Mouse (Mus musculus) ES-Bruce4 (cell line): ENCODE data around the gene Tlk1. TPM values are rescaled to one million over a fixed set of nuclear protein-coding genes. Genes with fewer than 3 reads are reported as not detected.

Source experiments
- H3K27ac ChIP-seq: 2 replicates; pipeline ENCODE4 v1.5.1; 2012; ENCODE audit warnings: low read length, inconsistent platforms; ENCODE audit not compliant: insufficient read depth
- H3K27me3 ChIP-seq: 2 replicates; pipeline ENCODE4 v1.6.1; 2012; ENCODE audit warnings: mild to moderate bottlenecking, low read length, inconsistent platforms; ENCODE audit not compliant: control insufficient read depth, poor library complexity, insufficient read depth, severe bottlenecking
- H3K36me3 ChIP-seq: 2 replicates; pipeline ENCODE4 v1.6.1; 2012; ENCODE audit warnings: inconsistent platforms, mild to moderate bottlenecking, low read length, moderate library complexity; ENCODE audit not compliant: control insufficient read depth, poor library complexity, insufficient read depth, severe bottlenecking
- H3K4me1 ChIP-seq: one replicate; pipeline ENCODE4 v1.8.1; 2011; ENCODE audit warnings: low read length; ENCODE audit not compliant: control insufficient read depth, insufficient read depth
- H3K4me3 ChIP-seq: 2 replicates; pipeline ENCODE4 v1.5.1; 2011; ENCODE audit warnings: low read depth, mild to moderate bottlenecking, low read length
- H3K9ac ChIP-seq: 2 replicates; pipeline ENCODE4 v1.6.1; 2012; ENCODE audit warnings: low read depth, mild to moderate bottlenecking, inconsistent platforms; ENCODE audit not compliant: poor library complexity, severe bottlenecking
- H3K9me3 ChIP-seq: replicated peaks from 2 replicates; pipeline ENCODE4 v1.6.1; 2012; ENCODE audit warnings: mild to moderate bottlenecking, low read length, inconsistent platforms; ENCODE audit not compliant: control insufficient read depth, poor library complexity, insufficient read depth, severe bottlenecking
- CTCF ChIP-seq: IDR thresholded peaks from one replicate; pipeline ENCODE4 v1.8.1; 2011; ENCODE audit warnings: low read depth, low read length
- EP300 ChIP-seq: IDR thresholded peaks from 2 replicates; pipeline ENCODE4 v1.6.1; 2011; ENCODE audit warnings: low read depth, low read length; ENCODE audit not compliant: insufficient read depth
- POLR2A ChIP-seq: IDR thresholded peaks from one replicate; pipeline ENCODE4 v1.8.1; 2011; ENCODE audit warnings: low read length; ENCODE audit not compliant: insufficient read depth
- polyA plus RNA-seq: library from polyadenylated mRNA; stranded (reverse); fragments of >200 nt; gene quantifications from 2 replicates; pipeline ENCODE4 v1.2.4, GENCODE M21; 2011; ENCODE audit warnings: low read depth; ENCODE audit not compliant: missing spikeins, insufficient read depth, insufficient read length

Gene Tlk1
- polyA plus RNA-seq, 1 experiment = 83.4 TPM

DNA sequence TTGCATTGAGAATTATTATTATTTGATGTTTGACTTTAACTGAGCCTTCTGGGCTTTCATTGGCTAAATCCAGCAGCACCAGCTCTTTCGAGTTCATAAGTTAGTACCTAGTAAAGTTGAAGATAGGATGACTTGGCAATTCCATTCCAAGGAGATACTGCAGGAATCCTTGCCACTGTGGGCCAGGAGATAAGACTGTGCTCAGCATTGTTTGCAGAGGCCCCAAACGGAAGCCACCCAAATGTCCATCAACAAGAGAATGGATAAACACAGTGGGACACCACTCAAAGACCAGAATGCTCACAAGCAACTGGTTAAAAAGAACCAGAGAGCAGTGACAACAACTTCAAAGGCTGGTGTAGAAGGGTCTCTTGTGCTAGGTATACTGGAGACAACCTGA lies 5.2 kb upstream of the Tlk1 start:
- H3K4me1 ChIP-seq = peaks cover 2% of the 10 kb centered on the region
- no peak for TF ChIP-seq CTCF
- TF ChIP-seq EP300 = peak; percentile 65; the same call in 1 of the 2 replicates
- H3K27me3 ChIP-seq = no peaks in the 10 kb centered on the region
- no peak overlapping the region for H3K9ac ChIP-seq
- no peak overlapping the region for H3K4me3 ChIP-seq
- no peaks in the 10 kb centered on the region for H3K9me3 ChIP-seq
- peak overlapping the region; percentile 64; the same call in 1 of the 2 replicates for H3K27ac ChIP-seq
- H3K36me3 ChIP-seq = no peaks in the 10 kb centered on the region

DNA sequence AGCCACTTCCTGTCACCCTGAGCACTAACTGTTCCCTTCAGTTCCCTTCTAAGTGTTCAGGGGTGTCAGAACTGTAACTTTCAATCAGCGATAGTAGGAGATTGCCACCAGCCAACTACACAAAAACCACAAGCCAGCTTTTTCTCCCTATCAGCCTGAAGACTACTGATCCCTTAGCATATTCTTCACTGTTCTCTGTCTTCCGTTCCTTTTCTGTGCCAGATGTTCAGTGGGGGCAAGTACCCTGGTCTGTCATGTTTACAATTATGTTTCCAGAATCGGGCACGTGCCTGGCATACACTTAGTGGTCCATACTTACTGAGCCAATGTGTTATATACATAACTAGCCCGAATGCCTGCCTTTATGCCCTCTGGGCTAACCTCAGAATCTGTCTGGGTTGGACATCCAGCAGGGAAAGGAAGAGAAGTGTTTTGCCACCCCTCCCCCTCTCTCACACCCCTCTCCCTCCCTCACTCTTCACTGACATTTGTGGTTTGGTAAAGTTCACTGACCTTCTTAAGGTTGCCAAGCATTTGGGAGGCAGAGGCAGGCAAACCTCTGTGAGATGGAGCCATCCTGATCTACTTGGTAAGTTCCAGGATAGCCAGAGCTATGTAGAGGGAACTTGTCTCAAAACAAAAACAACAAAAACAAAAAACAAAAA lies 4.5 kb upstream of the Tlk1 start:
- H3K36me3 ChIP-seq = no peaks in the 10 kb centered on the region
- TF ChIP-seq CTCF (no peak), EP300 (no peak), POLR2A (no peak)
- no peaks in the 10 kb centered on the region for H3K9me3 ChIP-seq
- no peak overlapping the region for H3K9ac ChIP-seq
- H3K4me3 ChIP-seq = no peak overlapping the region
- peaks cover 2% of the 10 kb centered on the region for H3K4me1 ChIP-seq
- no peaks in the 10 kb centered on the region for H3K27me3 ChIP-seq
- H3K27ac ChIP-seq = peak overlapping the region; percentile 41; the same call in 1 of the 2 replicates

DNA sequence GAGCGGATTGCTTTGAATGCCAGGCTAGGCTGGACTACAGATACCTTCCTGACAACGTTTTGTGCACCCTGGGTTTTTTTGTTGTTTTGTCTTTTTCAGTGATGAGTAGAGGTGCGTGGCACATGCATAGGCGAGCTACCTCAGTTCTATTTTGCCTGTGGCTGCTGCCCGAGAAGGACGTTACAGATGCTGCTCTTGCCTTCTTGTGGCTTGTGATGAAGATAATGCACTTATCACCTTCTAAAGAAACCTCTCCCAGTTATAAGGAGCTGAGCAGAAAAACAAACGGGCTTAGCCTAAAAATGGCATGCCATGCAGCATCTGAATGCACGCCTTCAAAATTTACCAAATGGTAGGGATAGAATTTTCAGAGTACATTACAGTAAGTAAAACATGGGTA lies 2.3 kb upstream of the Tlk1 start:
- H3K4me1 ChIP-seq = peaks cover 2% of the 10 kb centered on the region
- TF ChIP-seq EP300 (no peak), POLR2A (no peak), CTCF (no peak)
- no peaks in the 10 kb centered on the region for H3K27me3 ChIP-seq
- H3K9ac ChIP-seq = no peak overlapping the region
- H3K4me3 ChIP-seq = no peak overlapping the region
- no peak overlapping the region for H3K27ac ChIP-seq
- no peaks in the 10 kb centered on the region for H3K9me3 ChIP-seq
- no peaks in the 10 kb centered on the region for H3K36me3 ChIP-seq

DNA sequence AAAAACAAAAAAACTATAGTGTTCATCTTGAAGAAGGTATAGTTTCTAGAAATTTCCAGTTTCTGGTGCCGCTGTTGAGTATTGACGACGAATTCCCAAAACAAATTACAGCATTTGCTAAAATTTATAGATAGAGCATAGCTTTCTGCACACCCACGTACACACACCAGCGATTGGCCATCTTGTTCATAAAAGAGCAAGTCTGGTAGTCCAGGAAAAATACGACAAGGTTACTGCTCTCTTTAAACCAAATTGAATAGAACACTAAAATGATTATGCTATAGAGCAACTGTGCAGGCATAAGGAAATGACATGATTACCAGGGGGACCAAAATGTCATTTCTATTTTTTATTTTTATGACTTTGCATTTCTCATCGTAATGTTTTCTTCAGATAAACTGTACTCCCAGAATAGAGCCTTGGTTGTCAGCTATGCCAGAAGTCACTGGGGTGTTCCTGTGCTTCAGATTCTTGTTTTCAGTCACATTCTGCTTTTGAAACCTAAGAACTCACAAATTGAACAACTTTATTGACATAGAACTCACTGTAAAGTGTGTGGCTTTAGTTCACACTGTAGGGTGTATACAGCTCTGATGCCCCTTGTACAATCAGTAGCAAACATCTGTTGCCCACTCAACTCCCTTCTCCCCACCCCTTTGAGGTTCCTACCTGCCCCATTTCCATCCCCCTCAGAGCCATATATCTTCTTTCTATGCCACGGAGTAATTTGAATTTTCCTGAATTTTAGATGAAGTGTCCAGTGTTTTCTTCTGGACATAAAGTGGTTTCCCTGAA lies 1.1 kb upstream of the Tlk1 start:
- Histone ChIP-seq H3K27ac (no peak overlapping the region), H3K4me1 (peaks cover 4% of the 10 kb centered on the region), H3K27me3 (no peaks in the 10 kb centered on the region), H3K9me3 (no peaks in the 10 kb centered on the region), H3K4me3 (no peak overlapping the region), H3K9ac (no peak overlapping the region), H3K36me3 (no peaks in the 10 kb centered on the region)
- TF ChIP-seq EP300 = no peak
- no peak for TF ChIP-seq POLR2A
- no peak for TF ChIP-seq CTCF

DNA sequence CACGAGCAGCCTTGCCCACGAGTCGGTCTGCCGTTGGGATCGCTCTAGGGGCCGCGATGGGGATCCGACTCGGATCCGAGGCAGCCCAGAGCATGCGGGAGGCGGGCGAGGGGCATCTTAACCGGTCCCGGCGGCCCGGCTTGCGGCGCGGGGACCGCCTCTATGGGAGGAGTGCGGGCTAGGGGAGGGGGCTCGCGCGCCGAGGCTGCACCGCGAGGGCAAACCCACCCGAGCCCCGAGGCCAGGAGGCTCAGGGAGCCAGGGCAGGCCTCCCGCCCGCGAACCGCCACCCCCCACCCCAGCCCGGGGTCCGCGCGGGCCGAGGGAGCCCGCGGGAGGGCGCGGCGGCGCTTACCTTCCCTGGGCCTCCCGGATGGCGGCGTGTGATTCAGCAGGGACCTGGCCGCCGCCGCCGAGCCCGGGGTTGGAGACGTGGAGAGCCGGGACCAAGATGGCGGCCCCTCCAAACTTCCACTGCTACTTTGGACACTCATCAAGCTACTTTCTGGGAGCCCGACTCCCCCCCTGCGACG lies 624 bp downstream of the Tlk1 start:
- no peaks in the 10 kb centered on the region for H3K9me3 ChIP-seq
- H3K4me3 ChIP-seq = peak overlapping the region; percentile 100
- H3K9ac ChIP-seq = peak overlapping the region; percentile 100
- no peak for TF ChIP-seq CTCF
- no peak for TF ChIP-seq EP300
- no peak for TF ChIP-seq POLR2A
- peak overlapping the region; percentile 97 for H3K27ac ChIP-seq
- H3K27me3 ChIP-seq = no peaks in the 10 kb centered on the region
- H3K36me3 ChIP-seq = no peaks in the 10 kb centered on the region
- peaks cover 1% of the 10 kb centered on the region for H3K4me1 ChIP-seq
